Mouse (Mus musculus): ENCODE measurements around the gene Thbs3. TPM values are rescaled to one million over a fixed set of nuclear protein-coding genes. Genes with fewer than 3 reads are reported as not detected.

Gene Thbs3
- polyA plus RNA-seq, 1 experiment from 2014 or later: 47.5 TPM

DNA sequence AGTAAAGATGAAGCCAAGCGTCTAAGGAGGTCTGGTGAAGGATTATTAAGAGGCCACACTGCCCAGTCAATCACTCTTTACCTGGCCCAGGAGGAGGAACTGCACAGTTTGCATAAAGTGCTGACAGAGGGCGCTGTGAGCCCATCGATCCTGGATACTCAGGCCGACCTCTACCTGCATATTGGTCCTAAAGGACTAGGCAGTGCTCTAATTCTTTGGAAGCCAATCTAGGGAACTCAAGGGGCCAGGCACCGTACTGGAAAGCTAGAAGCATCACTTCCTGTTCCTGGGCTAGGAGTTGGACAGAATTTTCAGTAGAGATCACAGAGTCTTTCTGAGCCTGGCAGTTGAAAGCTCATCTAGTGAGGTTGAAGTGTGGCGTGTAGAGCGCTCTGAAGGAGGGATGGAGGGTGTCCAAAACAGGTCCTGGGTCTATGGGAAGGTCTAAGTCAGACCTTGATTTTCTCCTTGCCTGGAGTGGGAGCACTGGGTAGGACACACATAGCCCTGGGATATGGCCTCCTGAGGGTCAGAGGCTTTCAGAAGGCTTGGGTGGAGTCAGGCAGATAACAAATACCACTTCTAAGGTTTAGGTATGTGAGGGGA lies 35.6 kb downstream of the Thbs3 start:
- ATAC-seq: no peak
- no peak overlapping the region for H3K27ac ChIP-seq (ENCODE audit: low read depth, low read length)
- no peaks in the 10 kb centered on the region for H3K9me3 ChIP-seq (ENCODE audit: control insufficient read depth, low read length)
- H3K4me3 ChIP-seq (ENCODE audit: low read length): no peak overlapping the region
- H3K4me2 ChIP-seq (ENCODE audit: low read length): no peak overlapping the region
- peaks cover 18% of the 10 kb centered on the region for H3K4me1 ChIP-seq (ENCODE audit: control insufficient read depth, insufficient read depth, low read depth, low read length)
- H3K36me3 ChIP-seq (ENCODE audit: control insufficient read depth, insufficient read depth, low read length): no peaks in the 10 kb centered on the region
- no peaks in the 10 kb centered on the region for H3K27me3 ChIP-seq (replicated peaks; ENCODE audit: control insufficient read depth, insufficient read depth, low read length)
- H3K9ac ChIP-seq (ENCODE audit: low read depth, low read length): no peak overlapping the region
- 26% methylated on average over 7 of the region's 7 CpGs for WGBS

DNA sequence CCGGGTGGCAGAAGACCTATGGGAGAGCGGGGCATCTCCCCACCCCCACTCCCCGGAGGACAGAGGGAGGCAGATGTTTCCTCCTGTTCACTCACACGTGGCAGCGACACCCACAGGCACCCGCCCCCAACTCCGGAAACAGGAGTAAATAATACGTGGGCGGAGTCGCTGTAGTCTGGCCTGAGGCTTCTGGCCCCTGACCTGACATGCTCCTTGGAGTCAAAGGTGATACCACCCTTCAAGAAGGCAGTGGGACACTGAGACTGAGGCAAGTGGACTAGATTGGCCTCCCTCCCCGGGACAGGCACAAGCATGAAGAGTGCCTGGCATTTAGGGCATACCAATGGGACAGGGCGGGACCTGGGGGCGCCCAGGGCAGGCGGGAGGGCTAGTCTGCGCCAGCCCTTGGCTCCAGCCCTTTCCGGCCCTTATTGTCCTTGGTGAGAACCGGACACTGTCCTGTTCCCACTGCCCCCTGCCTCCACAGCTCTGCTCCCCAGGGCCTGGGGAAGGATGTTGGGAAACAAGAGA lies 36.5 kb downstream of the Thbs3 start:
- peaks cover 16% of the 10 kb centered on the region for H3K4me1 ChIP-seq (ENCODE audit: control insufficient read depth, insufficient read depth, low read depth, low read length)
- H3K9me3 ChIP-seq (ENCODE audit: control insufficient read depth, low read length): no peaks in the 10 kb centered on the region
- H3K27me3 ChIP-seq (replicated peaks; ENCODE audit: control insufficient read depth, insufficient read depth, low read length): no peaks in the 10 kb centered on the region
- WGBS: 7% methylated on average over 17 of the region's 17 CpGs
- H3K27ac ChIP-seq (ENCODE audit: low read depth, low read length): 0 out of 2 replicates have a peak overlapping the region, but pooled peaks have one; percentile 15
- ATAC-seq: 0 out of 2 replicates have a peak, but pooled peaks have one; percentile 8
- H3K4me2 ChIP-seq (ENCODE audit: low read length): peak overlapping the region; percentile 29
- H3K9ac ChIP-seq (ENCODE audit: low read depth, low read length): peak overlapping the region; percentile 1; the same call in 1 of the 2 replicates
- H3K4me3 ChIP-seq (ENCODE audit: low read length): 0 out of 2 replicates have a peak overlapping the region, but pooled peaks have one; percentile 2
- H3K36me3 ChIP-seq (ENCODE audit: control insufficient read depth, insufficient read depth, low read length): no peaks in the 10 kb centered on the region

DNA sequence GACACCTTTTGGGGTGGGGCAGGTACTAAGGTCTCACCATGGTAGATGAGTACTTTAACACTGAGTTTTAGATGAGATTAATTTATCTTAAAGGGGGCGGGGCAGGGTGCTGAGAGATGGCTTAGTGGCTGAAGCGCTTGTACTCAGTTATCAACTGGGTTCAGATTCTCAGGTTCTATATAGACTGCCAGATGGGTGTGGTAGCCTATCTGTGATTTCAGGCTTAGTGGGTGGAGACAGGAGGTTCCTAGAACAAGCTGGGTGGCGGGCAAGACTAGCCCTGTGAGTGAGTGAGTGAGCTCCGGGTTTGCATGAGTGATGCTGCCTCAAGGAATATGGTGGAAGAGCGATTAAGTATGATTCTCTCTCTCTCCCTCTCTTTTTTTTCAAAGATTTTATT lies 40.0 kb downstream of the Thbs3 start:
- no peak overlapping the region for H3K4me3 ChIP-seq (ENCODE audit: low read length)
- no peak overlapping the region for H3K27ac ChIP-seq (ENCODE audit: low read depth, low read length)
- peaks cover 8% of the 10 kb centered on the region for H3K4me1 ChIP-seq (ENCODE audit: control insufficient read depth, insufficient read depth, low read depth, low read length)
- no peaks in the 10 kb centered on the region for H3K27me3 ChIP-seq (replicated peaks; ENCODE audit: control insufficient read depth, insufficient read depth, low read length)
- WGBS: 95% methylated on average over 5 of the region's 5 CpGs
- H3K4me2 ChIP-seq (ENCODE audit: low read length): no peak overlapping the region
- H3K9me3 ChIP-seq (ENCODE audit: control insufficient read depth, low read length): no peaks in the 10 kb centered on the region
- ATAC-seq: no peak
- H3K9ac ChIP-seq (ENCODE audit: low read depth, low read length): no peak overlapping the region
- no peaks in the 10 kb centered on the region for H3K36me3 ChIP-seq (ENCODE audit: control insufficient read depth, insufficient read depth, low read length)

DNA sequence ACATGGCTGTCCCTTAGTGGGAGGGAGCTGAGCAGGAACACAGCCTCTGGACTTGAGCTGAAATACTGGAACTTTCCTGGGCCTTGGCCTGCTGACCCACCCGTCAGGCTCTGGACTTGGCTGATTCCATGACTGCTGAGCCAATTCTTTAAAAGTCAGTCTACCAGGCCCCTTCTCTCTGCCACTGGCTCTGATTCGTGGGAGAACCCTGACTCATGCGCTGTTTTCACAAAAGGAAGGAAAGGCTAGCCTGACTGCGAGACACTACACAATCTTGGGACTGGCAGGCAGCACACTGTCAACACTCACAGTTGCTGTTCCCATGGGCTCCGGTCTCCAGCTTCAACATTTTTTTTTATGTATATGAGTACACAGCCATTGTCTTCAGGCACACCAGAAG lies 41.2 kb downstream of the Thbs3 start:
- no peaks in the 10 kb centered on the region for H3K27me3 ChIP-seq (replicated peaks; ENCODE audit: control insufficient read depth, insufficient read depth, low read length)
- H3K4me1 ChIP-seq (ENCODE audit: control insufficient read depth, insufficient read depth, low read depth, low read length): peaks cover 5% of the 10 kb centered on the region
- H3K27ac ChIP-seq (ENCODE audit: low read depth, low read length): no peak overlapping the region
- H3K9ac ChIP-seq (ENCODE audit: low read depth, low read length): no peak overlapping the region
- H3K36me3 ChIP-seq (ENCODE audit: control insufficient read depth, insufficient read depth, low read length): no peaks in the 10 kb centered on the region
- H3K4me2 ChIP-seq (ENCODE audit: low read length): no peak overlapping the region
- WGBS: 77% methylated on average over 5 of the region's 5 CpGs
- no peak overlapping the region for H3K4me3 ChIP-seq (ENCODE audit: low read length)
- no peak for ATAC-seq
- no peaks in the 10 kb centered on the region for H3K9me3 ChIP-seq (ENCODE audit: control insufficient read depth, low read length)

DNA sequence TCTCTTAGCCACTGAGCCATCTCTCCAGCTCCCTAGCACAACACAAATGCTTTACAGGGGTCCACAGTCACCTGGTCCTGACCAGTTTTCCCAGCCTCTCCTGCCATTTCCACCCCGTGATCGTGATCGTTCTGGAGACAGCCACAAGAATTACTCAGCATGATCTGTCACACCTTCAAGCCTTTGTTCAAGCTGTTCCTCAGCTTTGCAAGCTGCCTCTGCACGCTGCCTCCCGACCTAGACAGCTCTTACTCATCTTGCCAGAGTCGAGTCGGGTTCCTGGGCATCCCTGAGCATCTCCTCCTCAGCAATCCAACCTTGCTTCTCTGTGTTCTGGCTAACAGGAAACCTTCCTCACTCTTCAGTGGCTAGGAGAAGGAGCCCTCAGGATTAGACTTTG lies 44.1 kb downstream of the Thbs3 start, which contains the start of gene Dpm3:
Gene Dpm3, plus strand, starts transcription at position 283 of the 400 bp plus-strand sequence.
- no peak for ATAC-seq
- no peak within 1 kb of the TSS for H3K4me3 ChIP-seq (ENCODE audit: low read length)
- H3K4me1 ChIP-seq (ENCODE audit: control insufficient read depth, insufficient read depth, low read depth, low read length): no peaks in the 10 kb centered on the region
- no peak within 1 kb of the TSS for H3K27ac ChIP-seq (ENCODE audit: low read depth, low read length)
- H3K27me3 ChIP-seq (replicated peaks; ENCODE audit: control insufficient read depth, insufficient read depth, low read length): no peaks in the 10 kb centered on the region
- WGBS: 54% methylated on average over 7 of the region's 7 CpGs
- H3K9ac ChIP-seq (ENCODE audit: low read depth, low read length): no peak within 1 kb of the TSS
- no peaks in the 10 kb centered on the region for H3K9me3 ChIP-seq (ENCODE audit: control insufficient read depth, low read length)
- no peaks in the 10 kb centered on the region for H3K36me3 ChIP-seq (ENCODE audit: control insufficient read depth, insufficient read depth, low read length)
- no peak within 1 kb of the TSS for H3K4me2 ChIP-seq (ENCODE audit: low read length)

DNA sequence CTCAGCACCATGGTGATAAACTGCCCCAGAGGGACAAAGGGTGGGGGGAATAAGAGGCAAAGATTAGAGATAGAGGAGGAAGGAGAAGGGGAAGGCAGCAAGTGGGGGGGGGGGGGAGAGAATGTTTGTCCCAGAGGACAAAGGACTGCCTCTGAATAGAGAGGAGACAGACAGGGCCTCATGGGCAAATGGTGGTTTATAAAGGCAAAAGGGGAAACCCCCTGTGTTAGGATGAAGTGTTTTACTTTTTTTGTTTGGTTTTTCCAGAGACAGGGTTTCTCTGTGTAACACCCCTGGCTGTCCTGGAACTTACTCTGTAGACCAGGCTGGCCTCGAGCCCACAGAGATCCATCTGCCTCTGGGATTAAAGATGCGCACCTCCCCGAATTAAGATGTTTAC lies 45.2 kb downstream of the Thbs3 start:
- no peak overlapping the region for H3K9ac ChIP-seq (ENCODE audit: low read depth, low read length)
- no peak overlapping the region for H3K4me2 ChIP-seq (ENCODE audit: low read length)
- WGBS: 71% methylated on average over 3 of the region's 3 CpGs
- H3K9me3 ChIP-seq (ENCODE audit: control insufficient read depth, low read length): no peaks in the 10 kb centered on the region
- H3K4me3 ChIP-seq (ENCODE audit: low read length): no peak overlapping the region
- no peak for ATAC-seq
- no peaks in the 10 kb centered on the region for H3K27me3 ChIP-seq (replicated peaks; ENCODE audit: control insufficient read depth, insufficient read depth, low read length)
- H3K36me3 ChIP-seq (ENCODE audit: control insufficient read depth, insufficient read depth, low read length): no peaks in the 10 kb centered on the region
- no peak overlapping the region for H3K27ac ChIP-seq (ENCODE audit: low read depth, low read length)
- H3K4me1 ChIP-seq (ENCODE audit: control insufficient read depth, insufficient read depth, low read depth, low read length): no peaks in the 10 kb centered on the region

DNA sequence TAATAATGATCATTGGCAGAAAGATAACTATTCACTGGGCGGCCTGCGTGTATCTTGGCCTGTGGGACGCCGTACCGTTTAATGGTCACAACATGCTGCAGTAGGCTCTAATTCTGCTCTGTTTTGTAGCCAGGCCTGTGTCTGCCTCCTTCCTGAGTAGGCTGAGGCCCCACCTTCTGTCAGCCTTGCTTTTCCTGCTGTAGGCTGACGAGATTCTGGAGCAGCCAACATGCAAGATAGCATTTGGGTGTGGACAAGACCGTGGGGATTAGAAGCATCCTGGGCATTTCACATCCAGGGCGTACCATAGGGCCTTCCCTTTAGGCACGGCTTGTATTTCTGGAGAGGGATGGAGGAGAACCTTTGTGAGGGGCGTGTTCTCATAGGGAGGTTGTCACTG lies 47.4 kb downstream of the Thbs3 start:
- Histone ChIP-seq H3K27ac (ENCODE audit: low read depth, low read length) (no peak overlapping the region), H3K4me3 (ENCODE audit: low read length) (no peak overlapping the region), H3K27me3 (replicated peaks; ENCODE audit: control insufficient read depth, insufficient read depth, low read length) (no peaks in the 10 kb centered on the region), H3K36me3 (ENCODE audit: control insufficient read depth, insufficient read depth, low read length) (no peaks in the 10 kb centered on the region), H3K4me1 (ENCODE audit: control insufficient read depth, insufficient read depth, low read depth, low read length) (peaks cover 13% of the 10 kb centered on the region), H3K9me3 (ENCODE audit: control insufficient read depth, low read length) (no peaks in the 10 kb centered on the region), H3K4me2 (ENCODE audit: low read length) (no peak overlapping the region), H3K9ac (ENCODE audit: low read depth, low read length) (no peak overlapping the region)
- 76% methylated on average over 10 of the region's 10 CpGs for WGBS
- no peak for ATAC-seq

DNA sequence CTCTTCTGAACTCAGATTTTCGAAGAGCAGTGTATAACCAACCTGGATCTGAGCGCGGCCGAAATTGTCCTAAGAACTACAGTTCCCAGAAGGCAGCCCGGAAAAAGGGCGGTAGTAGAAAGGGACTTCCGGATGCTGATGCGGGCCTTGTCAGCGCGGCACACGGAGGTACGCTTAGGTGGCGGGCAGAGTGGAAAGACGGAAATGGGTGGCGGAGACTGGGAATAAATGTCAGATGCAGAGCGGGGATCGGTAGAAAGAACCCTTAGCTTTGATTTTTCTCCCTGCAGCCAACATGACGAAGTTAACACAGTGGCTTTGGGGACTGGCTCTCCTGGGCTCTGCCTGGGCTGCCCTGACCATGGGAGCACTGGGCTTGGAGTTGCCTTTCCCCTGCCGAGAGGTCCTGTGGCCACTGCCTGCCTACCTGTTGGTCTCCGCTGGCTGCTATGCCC lies 51.5 kb downstream of the Thbs3 start:
- H3K4me3 ChIP-seq (ENCODE audit: low read length): peak overlapping the region; percentile 75
- H3K27me3 ChIP-seq (replicated peaks; ENCODE audit: control insufficient read depth, insufficient read depth, low read length): no peaks in the 10 kb centered on the region
- peak overlapping the region; percentile 98 for H3K4me2 ChIP-seq (ENCODE audit: low read length)
- 0 out of 2 replicates have a peak, but pooled peaks cover 3% of the 10 kb centered on the region for H3K36me3 ChIP-seq (ENCODE audit: control insufficient read depth, insufficient read depth, low read length)
- peak overlapping the region; percentile 83 for H3K9ac ChIP-seq (ENCODE audit: low read depth, low read length)
- H3K9me3 ChIP-seq (ENCODE audit: control insufficient read depth, low read length): no peaks in the 10 kb centered on the region
- ATAC-seq: peak; percentile 88
- H3K27ac ChIP-seq (ENCODE audit: low read depth, low read length): peak overlapping the region; percentile 74
- under 1% methylated on average over 20 of the region's 20 CpGs for WGBS
- peaks cover 37% of the 10 kb centered on the region for H3K4me1 ChIP-seq (ENCODE audit: control insufficient read depth, insufficient read depth, low read depth, low read length)

DNA sequence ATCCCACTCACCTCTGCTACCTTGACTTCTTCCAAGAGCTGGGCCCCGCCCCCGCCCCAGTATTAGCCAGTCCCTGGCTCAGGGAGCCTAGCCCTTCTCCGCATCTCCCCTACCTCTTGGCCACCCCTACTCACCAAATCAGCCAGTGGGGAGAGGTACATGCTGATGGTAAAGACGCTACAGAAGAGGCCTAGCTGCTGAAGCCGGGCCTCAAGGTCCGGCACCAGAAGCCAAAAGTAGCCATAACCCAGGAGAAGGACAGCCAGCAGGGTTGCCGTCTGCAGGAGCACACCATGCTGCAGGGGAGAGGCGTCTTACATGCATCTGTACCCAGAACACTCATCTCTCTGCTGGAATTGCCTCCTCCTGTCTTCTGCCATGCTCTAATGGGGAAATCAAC lies 53.9 kb downstream of the Thbs3 start:
- 55% methylated on average over 8 of the region's 8 CpGs for WGBS
- peaks cover 37% of the 10 kb centered on the region for H3K4me1 ChIP-seq (ENCODE audit: control insufficient read depth, insufficient read depth, low read depth, low read length)
- no peak overlapping the region for H3K27ac ChIP-seq (ENCODE audit: low read depth, low read length)
- peak overlapping the region; percentile 86; the same call in 1 of the 2 replicates for H3K4me2 ChIP-seq (ENCODE audit: low read length)
- H3K9ac ChIP-seq (ENCODE audit: low read depth, low read length): no peak overlapping the region; the same call in 1 of the 2 replicates
- no peak overlapping the region for H3K4me3 ChIP-seq (ENCODE audit: low read length)
- ATAC-seq: no peak
- H3K9me3 ChIP-seq (ENCODE audit: control insufficient read depth, low read length): no peaks in the 10 kb centered on the region
- H3K36me3 ChIP-seq (ENCODE audit: control insufficient read depth, insufficient read depth, low read length): 0 out of 2 replicates have a peak, but pooled peaks cover 3% of the 10 kb centered on the region
- H3K27me3 ChIP-seq (replicated peaks; ENCODE audit: control insufficient read depth, insufficient read depth, low read length): no peaks in the 10 kb centered on the region

All from hindbrain, embryonic 16.5 days (tissue).